9 mouse cellular contexts compared by ENCODE assay signal in genomic region chr9:121495529-121495928, GRCm38 (mm10). TPM values are rescaled to one million over a fixed set of nuclear protein-coding genes. Genes with fewer than 3 reads are reported as not detected.
DNase-seq lines count a peak whose midpoint lies in the region; ATAC-seq and TF ChIP-seq lines count a peak whose summit lies in the region.
"Had no signal": no experiment of that assay in that cellular context is flagged by ENCODE, and none has a peak within 500 bp of the region (broad histone marks: within the 10 kb centered on the region; RNA-seq: fewer than 3 reads in every experiment).

Cck (minus strand) TSS chr9:121495694.

- no peak for TF ChIP-seq CTCF in brain, embryonic 14.5 days (IDR thresholded peaks at IDR 0.05; ENCODE audit: borderline replicate concordance, extremely low read depth, insufficient read depth, insufficient read length)
- no peak for TF ChIP-seq CTCF in heart, postnatal 0 days (IDR thresholded peaks at IDR 0.05; ENCODE audit: low read depth)
- TF ChIP-seq CTCF in liver, postnatal 0 days (IDR thresholded peaks at IDR 0.05; ENCODE audit: low read depth): no peak

- TF ChIP-seq POLR2A in brain, embryonic 14.5 days (IDR thresholded peaks at IDR 0.05; ENCODE audit: borderline replicate concordance, extremely low read depth, insufficient read depth, insufficient read length, poor library complexity, severe bottlenecking): no peak

- peak within 1 kb of the TSS; percentile 46 for H3K9ac ChIP-seq in forebrain, embryonic 13.5 days
- no peak within 1 kb of the TSS for H3K9ac ChIP-seq in heart, postnatal 0 days (replicated peaks; ENCODE audit: low read depth, low read length)
- no peak within 1 kb of the TSS for H3K9ac ChIP-seq in liver, postnatal 0 days (replicated peaks)
- H3K9ac ChIP-seq: liver, embryonic 15.5 days had no signal

- peak within 1 kb of the TSS; percentile 34 for H3K4me3 ChIP-seq in forebrain, embryonic 13.5 days
- H3K4me3 ChIP-seq in heart, postnatal 0 days (ENCODE audit: low read depth, low read length): peak within 1 kb of the TSS; percentile 21; the same call in 1 of the 2 replicates
- H3K4me3 ChIP-seq in liver, postnatal 0 days (ENCODE audit: low read depth, low read length): no peak within 1 kb of the TSS
- H3K4me3 ChIP-seq: liver, embryonic 15.5 days had no signal

- ATAC-seq in forebrain, embryonic 13.5 days: 0 out of 2 replicates have a peak, but pooled peaks have one; percentile 57
- ATAC-seq in heart, postnatal 0 days (ENCODE audit: insufficient read depth, low read depth): peak; percentile 68; the same call in 1 of the 2 replicates
- peak; percentile 41; the same call in 1 of the 2 replicates for ATAC-seq in liver, postnatal 0 days

- no peak for TF ChIP-seq EP300 in heart, postnatal 0 days (IDR thresholded peaks at IDR 0.05; ENCODE audit: low read depth)
- no peak for TF ChIP-seq EP300 in liver, postnatal 0 days (IDR thresholded peaks at IDR 0.05; ENCODE audit: low read depth)

- no peaks in the 10 kb centered on the region for H3K9me3 ChIP-seq in forebrain, embryonic 13.5 days (replicated peaks)
- no peaks in the 10 kb centered on the region for H3K9me3 ChIP-seq in heart, postnatal 0 days (replicated peaks; ENCODE audit: control insufficient read depth, low read length)
- H3K9me3 ChIP-seq in liver, postnatal 0 days (ENCODE audit: low read length): no peaks in the 10 kb centered on the region
- H3K9me3 ChIP-seq: liver, embryonic 15.5 days had no signal

- H3K36me3 ChIP-seq in forebrain, embryonic 13.5 days (ENCODE audit: poor library complexity, severe bottlenecking): no peaks in the 10 kb centered on the region
- no peaks in the 10 kb centered on the region for H3K36me3 ChIP-seq in heart, postnatal 0 days (replicated peaks; ENCODE audit: control insufficient read depth, insufficient read depth, low read length)
- no peaks in the 10 kb centered on the region for H3K36me3 ChIP-seq in liver, postnatal 0 days (replicated peaks; ENCODE audit: insufficient read depth, low read length)
- H3K36me3 ChIP-seq: liver, embryonic 15.5 days had no signal

- WGBS in forebrain, embryonic 13.5 days: 2% methylated on average over 12 of the region's 12 CpGs
- WGBS in heart, postnatal 0 days: 3% methylated on average over 12 of the region's 12 CpGs
- 6% methylated on average over 12 of the region's 12 CpGs for WGBS in liver, postnatal 0 days (ENCODE audit: insufficient replicate concordance)

- no peak within 1 kb of the TSS for H3K27ac ChIP-seq in forebrain, embryonic 13.5 days
- no peak within 1 kb of the TSS for H3K27ac ChIP-seq in heart, postnatal 0 days (ENCODE audit: low read depth)
- no peak within 1 kb of the TSS for H3K27ac ChIP-seq in liver, postnatal 0 days (ENCODE audit: low read depth)
- H3K27ac ChIP-seq: liver, embryonic 15.5 days had no signal

- H3K4me2 ChIP-seq in forebrain, embryonic 13.5 days: peak within 1 kb of the TSS; percentile 60
- H3K4me2 ChIP-seq in heart, postnatal 0 days (ENCODE audit: low read depth, low read length): peak within 1 kb of the TSS; percentile 34
- no peak within 1 kb of the TSS for H3K4me2 ChIP-seq in liver, postnatal 0 days (ENCODE audit: low read depth, low read length)
- H3K4me2 ChIP-seq: liver, embryonic 15.5 days had no signal

- peaks cover 21% of the 10 kb centered on the region for H3K4me1 ChIP-seq in forebrain, embryonic 13.5 days
- H3K4me1 ChIP-seq in heart, postnatal 0 days (ENCODE audit: control insufficient read depth, insufficient read depth): no peaks in the 10 kb centered on the region
- H3K4me1 ChIP-seq in liver, postnatal 0 days (ENCODE audit: insufficient read depth): no peaks in the 10 kb centered on the region

- H3K27me3 ChIP-seq in forebrain, embryonic 13.5 days: peaks cover 60% of the 10 kb centered on the region
- H3K27me3 ChIP-seq in heart, postnatal 0 days (ENCODE audit: control insufficient read depth, insufficient read depth, low read length): peaks cover 60% of the 10 kb centered on the region
- H3K27me3 ChIP-seq in liver, postnatal 0 days (ENCODE audit: insufficient read depth, low read length): peaks cover 45% of the 10 kb centered on the region

- DNase-seq in brain, embryonic 14.5 days (ENCODE audit: low read depth): no peak
- DNase-seq in heart, postnatal 0 days (ENCODE audit: low spot score): peak; percentile 46
- peak; percentile 17 to 43 for DNase-seq in kidney, postnatal 36 days
- no peak for DNase-seq in liver, postnatal 0 days
- peak; percentile 46 for DNase-seq in retina, embryonic 14.5 days (ENCODE audit: low spot score)
- no peak for DNase-seq in testis, postnatal 10 days (ENCODE audit: low spot score)
- no peak for DNase-seq in spleen, postnatal 36 days (ENCODE audit: low spot score in 2 of 2)

RNA-seq across cellular contexts. Expression of gene Cck, which starts in this region (rescaled TPM):
- 34.1 and 38.6 TPM in 2 replicates for polyA plus RNA-seq in brain, embryonic 14.5 days (2012; rRNA removed)
- polyA plus RNA-seq in forebrain, embryonic 13.5 days (2015; fragmentation: Nextera tagmentation; extraction: Ambion mirVana): 11.0 and 40.0 TPM in 2 replicates
- total RNA-seq in heart, postnatal 0 days (2014; rRNA removed; ENCODE audit: low replicate concordance): 1.4 TPM in 1 of 2 replicates, not detected in the other
- polyA plus RNA-seq in heart, postnatal 0 days (2015; fragmentation: Nextera tagmentation; extraction: Ambion mirVana): 0.29 and 0.95 TPM in 2 replicates
- not detected in 2 replicates for polyA plus RNA-seq in liver, postnatal 0 days (2015; fragmentation: Nextera tagmentation; extraction: Ambion mirVana)

Comparison
In these comparisons a context has a peak if more than half of its experiments do, and no peak if none do; other contexts are left out.
1. Peak in ATAC-seq in liver, postnatal 0 days; RNA of the gene not detected or under 1 TPM.
2. DNase-seq: peak in heart, postnatal 0 days (single experiment), kidney, postnatal 36 days (2 of 2) and retina, embryonic 14.5 days (single experiment); none in brain, embryonic 14.5 days (single experiment), liver, postnatal 0 days (single experiment), testis, postnatal 10 days (single experiment) and spleen, postnatal 36 days (0 of 2).
3. Peak in every context shown above with its lines, with median percentiles within 50 percentile points of each other: ATAC-seq.